Mouse (Mus musculus) kidney, embryonic 14.5 days (tissue): ENCODE measurements at regions not wholly inside any gene's neighbourhood (a gene's known extent, or its start where the extent isn't known, plus 50 kb on each side); places are given as distances from the start of the nearest gene placed in this dataset.

Source experiments
- ATAC-seq: fragments of 200-750 bp; cut with Nextera tagmentation; 2 replicates; pipeline ENCODE4 v1.8.0; 2017; ENCODE audit warnings: moderate number of reproducible peaks, mild to moderate bottlenecking, moderate TSS enrichment, moderate library complexity; ENCODE audit not compliant: low FRiP score, low TSS enrichment
- H3K27ac ChIP-seq: fragments of 300-500 bp; sonication (generic); 2 replicates; pipeline ENCODE4 v1.5.1; 2014; ENCODE audit warnings: low read depth, mild to moderate bottlenecking, low read length, moderate library complexity, mixed read lengths
- H3K27me3 ChIP-seq: fragments of 300-500 bp; sonication (generic); 2 replicates; pipeline ENCODE4 v1.6.1; 2014; ENCODE audit warnings: mild to moderate bottlenecking, low read length; ENCODE audit not compliant: control insufficient read depth, insufficient read depth
- H3K36me3 ChIP-seq: fragments of 300-500 bp; sonication (generic); 2 replicates; pipeline ENCODE4 v1.6.1; 2014; ENCODE audit warnings: low read length, mixed read lengths; ENCODE audit not compliant: control insufficient read depth, insufficient read depth
- H3K4me1 ChIP-seq: fragments of 300-500 bp; sonication (generic); 2 replicates; pipeline ENCODE4 v1.6.1; 2014; ENCODE audit warnings: low read length, mixed read lengths; ENCODE audit not compliant: control insufficient read depth, insufficient read depth
- H3K4me2 ChIP-seq: fragments of 300-500 bp; sonication (generic); replicated peaks from 2 replicates; pipeline ENCODE4 v1.6.1; 2014; ENCODE audit warnings: low read depth, mild to moderate bottlenecking, low read length
- H3K4me3 ChIP-seq: fragments of 300-500 bp; sonication (generic); 2 replicates; pipeline ENCODE4 v1.5.1; 2014; ENCODE audit warnings: mild to moderate bottlenecking, low read length
- H3K9ac ChIP-seq: fragments of 300-500 bp; sonication (generic); 2 replicates; pipeline ENCODE4 v1.6.1; 2014; ENCODE audit warnings: low read depth, mild to moderate bottlenecking, low read length, moderate library complexity
- H3K9me3 ChIP-seq: fragments of 300-500 bp; sonication (generic); 2 replicates; pipeline ENCODE4 v1.6.1; 2016; ENCODE audit warnings: low read length; ENCODE audit not compliant: control insufficient read depth
- WGBS: fragments of 180-500 bp; shearing (Covaris S2); extraction: QIAGEN DNeasy Blood & Tissue Kit; methylation state at CpG from one replicate; pipeline ENCODE4 v1.1.7; 2014; 5-methylcytosine and 5-hydroxymethylcytosine counted together

- Histone ChIP-seq H3K9ac (no peak overlapping the region), H3K36me3 (no peaks in the 10 kb centered on the region), H3K4me2 (no peak overlapping the region), H3K9me3 (no peaks in the 10 kb centered on the region), H3K4me1 (no peaks in the 10 kb centered on the region), H3K27ac (no peak overlapping the region), H3K4me3 (no peak overlapping the region), H3K27me3 (no peaks in the 10 kb centered on the region)
- no peak for ATAC-seq
- WGBS, result 74% methylated on average over 1 of the region's 1 CpGs
These were observed 1685.5 kb upstream of the Dsel start for GRCm38 (mm10) chr1:113550172-113550571.

- Histone ChIP-seq H3K4me3 (no peak overlapping the region), H3K36me3 (no peaks in the 10 kb centered on the region)
- ATAC-seq, result peak; percentile 93; the same call in 1 of the 2 replicates
These were observed 1675.3 kb upstream of the Dsel start for GRCm38 (mm10) chr1:113539981-113540380.

DNA sequence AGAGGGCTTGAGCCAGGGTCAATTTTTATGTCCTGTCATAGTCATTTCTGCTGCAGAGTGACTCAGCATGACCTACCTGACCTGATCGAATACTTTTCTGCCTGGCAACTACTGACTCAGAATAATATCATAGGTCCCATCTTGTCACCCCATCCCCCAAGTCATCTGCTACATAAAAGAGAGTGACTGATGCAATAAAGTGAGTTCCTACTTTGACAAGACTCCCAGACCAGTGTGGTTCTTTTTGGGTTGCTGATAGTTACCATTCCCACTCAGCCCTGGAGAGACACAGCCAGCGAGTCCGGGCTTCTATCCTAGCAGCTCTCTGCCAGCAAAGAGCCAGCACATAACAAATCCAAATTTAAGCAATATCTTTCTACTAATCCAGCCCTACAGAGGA, 1665.8 kb upstream of the Dsel start:
- Histone ChIP-seq H3K4me1 (no peaks in the 10 kb centered on the region), H3K9ac (no peak overlapping the region), H3K36me3 (no peaks in the 10 kb centered on the region), H3K27ac (no peak overlapping the region), H3K9me3 (no peaks in the 10 kb centered on the region), H3K4me3 (no peak overlapping the region), H3K27me3 (no peaks in the 10 kb centered on the region), H3K4me2 (no peak overlapping the region)
- 87% methylated on average over 3 of the region's 3 CpGs for WGBS
- no peak for ATAC-seq

More at GRCm38 (mm10) chr1:113539981-113540380, 1675.3 kb upstream of the Dsel start:
- Histone ChIP-seq H3K9ac (no peak overlapping the region), H3K9me3 (no peaks in the 10 kb centered on the region), H3K27ac (no peak overlapping the region), H3K27me3 (no peaks in the 10 kb centered on the region), H3K4me1 (no peaks in the 10 kb centered on the region), H3K4me2 (no peak overlapping the region)

- ATAC-seq, result no peak
- Histone ChIP-seq H3K4me3 (no peak overlapping the region), H3K9me3 (no peaks in the 10 kb centered on the region), H3K4me1 (no peaks in the 10 kb centered on the region), H3K4me2 (no peak overlapping the region), H3K9ac (no peak overlapping the region), H3K27me3 (no peaks in the 10 kb centered on the region), H3K36me3 (no peaks in the 10 kb centered on the region), H3K27ac (no peak overlapping the region)
- 61% methylated on average over 2 of the region's 2 CpGs for WGBS
These were observed 1631.3 kb upstream of the Dsel start for GRCm38 (mm10) chr1:113495987-113496386.

DNA sequence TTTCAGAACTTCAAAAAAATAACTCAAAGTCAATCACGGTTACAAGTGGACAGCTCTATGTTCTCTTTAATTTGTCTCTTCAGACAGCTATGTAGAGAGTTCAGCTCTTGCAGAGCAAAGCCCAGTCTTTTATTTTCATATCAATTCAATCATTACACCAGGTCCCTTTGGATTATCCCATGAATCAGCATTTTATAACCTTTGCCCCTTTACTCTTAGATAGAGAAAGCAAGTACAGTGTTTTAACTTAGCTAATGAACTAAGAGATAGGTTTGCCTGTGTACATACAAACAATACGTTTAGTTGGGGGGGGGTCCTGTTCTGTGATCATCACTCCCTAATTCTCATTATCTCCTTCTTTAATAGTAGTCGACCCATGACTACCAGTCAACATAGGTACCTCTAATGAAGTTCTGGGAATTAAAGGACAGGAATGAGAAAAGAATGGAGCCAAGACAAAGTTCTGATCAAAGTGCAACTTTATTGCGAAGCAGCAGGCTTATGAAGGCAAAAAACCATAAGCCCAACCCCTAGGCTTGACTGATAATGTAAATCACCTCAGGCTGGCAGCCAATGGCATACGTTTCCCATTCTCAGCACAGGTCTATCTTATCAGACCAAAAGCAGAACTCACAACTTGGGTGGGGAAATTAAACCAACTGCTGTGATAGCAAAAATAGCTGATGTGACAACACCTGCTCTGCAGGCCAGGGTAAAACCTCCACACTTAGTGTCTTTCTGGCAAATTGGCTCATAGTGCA, 1625.7 kb upstream of the Dsel start:
- Histone ChIP-seq H3K27me3 (no peaks in the 10 kb centered on the region), H3K4me2 (no peak overlapping the region), H3K36me3 (no peaks in the 10 kb centered on the region), H3K9ac (no peak overlapping the region), H3K4me1 (no peaks in the 10 kb centered on the region), H3K4me3 (no peak overlapping the region), H3K27ac (no peak overlapping the region), H3K9me3 (no peaks in the 10 kb centered on the region)
- no peak for ATAC-seq
- 85% methylated on average over 5 of the region's 5 CpGs for WGBS

DNA sequence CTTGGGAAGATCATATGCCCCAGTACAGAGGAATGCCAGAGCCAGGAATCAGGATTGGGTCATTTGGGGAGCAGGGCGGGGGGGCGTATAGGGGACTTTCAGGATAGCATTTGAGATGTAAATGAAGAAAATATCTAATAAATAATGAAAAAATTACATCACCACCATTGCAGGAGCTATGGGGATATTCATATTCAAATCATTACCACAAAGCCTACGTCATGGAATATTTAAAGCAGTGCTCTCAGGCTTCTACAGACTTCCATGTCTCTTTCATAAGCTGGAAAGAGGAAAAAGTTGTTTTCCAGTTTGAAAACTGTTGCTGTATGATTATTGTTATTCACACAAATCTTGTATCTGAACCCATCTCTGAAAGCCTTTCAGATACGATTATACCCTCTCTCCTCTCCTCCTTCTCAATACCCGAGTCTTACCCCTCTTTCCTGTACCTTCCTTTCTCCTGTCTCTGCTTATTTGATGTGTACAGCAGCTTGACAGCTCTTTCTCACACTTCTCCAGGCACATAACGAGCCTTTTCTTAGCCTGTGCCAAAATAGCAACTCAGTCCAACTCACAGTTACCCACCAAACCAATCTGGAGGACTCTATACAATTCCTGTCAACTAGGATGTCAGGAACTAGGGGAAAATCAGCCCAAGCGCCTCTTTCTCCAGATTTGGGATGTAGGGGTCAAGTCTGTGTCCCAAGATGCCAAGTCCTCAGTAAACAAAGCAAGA, 1592.0 kb upstream of the Dsel start:
- no peaks in the 10 kb centered on the region for H3K4me1 ChIP-seq
- H3K27me3 ChIP-seq, result no peaks in the 10 kb centered on the region
- WGBS, result 82% methylated on average over 7 of the region's 7 CpGs
- no peaks in the 10 kb centered on the region for H3K9me3 ChIP-seq
- H3K36me3 ChIP-seq, result no peaks in the 10 kb centered on the region
- no peak overlapping the region for H3K4me3 ChIP-seq
- no peak overlapping the region for H3K9ac ChIP-seq
- no peak overlapping the region for H3K4me2 ChIP-seq
- no peak for ATAC-seq
- H3K27ac ChIP-seq, result no peak overlapping the region

- no peak overlapping the region for H3K27ac ChIP-seq
- H3K4me3 ChIP-seq, result no peak overlapping the region
- no peak overlapping the region for H3K9ac ChIP-seq
- no peaks in the 10 kb centered on the region for H3K27me3 ChIP-seq
- WGBS, result 32% methylated on average over 1 of the region's 1 CpGs
- ATAC-seq, result no peak
- H3K36me3 ChIP-seq, result no peaks in the 10 kb centered on the region
- no peaks in the 10 kb centered on the region for H3K4me1 ChIP-seq
- H3K4me2 ChIP-seq, result no peak overlapping the region
- H3K9me3 ChIP-seq, result no peaks in the 10 kb centered on the region
These were observed 1569.0 kb upstream of the Dsel start for GRCm38 (mm10) chr1:113433701-113434100.

DNA sequence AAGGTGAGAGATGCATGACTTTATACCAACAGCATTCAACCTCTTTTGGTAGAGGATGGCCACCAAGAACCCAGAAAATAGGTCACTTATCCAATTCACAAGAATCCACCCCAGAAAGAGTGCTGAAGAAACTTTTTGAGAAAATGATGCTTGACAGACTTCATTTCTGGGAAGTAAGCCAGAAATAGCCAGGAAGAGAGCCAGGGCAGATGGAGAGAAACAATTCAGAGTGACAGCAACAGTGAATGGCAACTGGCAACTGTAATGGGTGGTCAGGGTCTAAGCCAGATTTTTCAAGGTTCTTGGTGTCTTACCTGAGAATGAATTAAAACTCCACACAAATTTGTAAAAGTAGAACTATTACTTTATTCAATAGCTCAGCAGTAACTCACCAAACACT, 1566.5 kb upstream of the Dsel start:
- Histone ChIP-seq H3K27me3 (no peaks in the 10 kb centered on the region), H3K36me3 (no peaks in the 10 kb centered on the region), H3K4me1 (no peaks in the 10 kb centered on the region), H3K4me3 (no peak overlapping the region), H3K9me3 (no peaks in the 10 kb centered on the region), H3K27ac (no peak overlapping the region), H3K4me2 (no peak overlapping the region), H3K9ac (no peak overlapping the region)
- ATAC-seq, result no peak

GRCm38 (mm10) chr1:113412858-113413257, 1548.1 kb upstream of the Dsel start:
- no peaks in the 10 kb centered on the region for H3K36me3 ChIP-seq
- no peaks in the 10 kb centered on the region for H3K27me3 ChIP-seq
- H3K4me2 ChIP-seq, result no peak overlapping the region
- no peak overlapping the region for H3K9ac ChIP-seq
- no peaks in the 10 kb centered on the region for H3K9me3 ChIP-seq
- H3K27ac ChIP-seq, result no peak overlapping the region
- H3K4me3 ChIP-seq, result no peak overlapping the region
- WGBS, result 78% methylated on average over 3 of the region's 3 CpGs
- H3K4me1 ChIP-seq, result no peaks in the 10 kb centered on the region
- ATAC-seq, result no peak
